Mouse (Mus musculus) layer of hippocampus, adult 9-10 months (tissue): ENCODE results near the gene Myl6.

ENCODE experiments used
- DNase-seq: peaks from one replicate; pipeline ENCODE4 v3.0.0; 2022; ENCODE audit warnings: low spot score

The Myl6 gene

GRCm38 (mm10) chr10:128489380-128489779 is 4.6 kb downstream of the Myl6 start:
- no peak for DNase-seq

- DNase-seq: no peak
Measured at GRCm38 (mm10) chr10:128488776-128489175, 5.2 kb downstream of the Myl6 start.

GRCm38 (mm10) chr10:128487861-128488712 is 5.9 kb downstream of the Myl6 start:
- no peak for DNase-seq

GRCm38 (mm10) chr10:128486370-128486769 is 7.6 kb downstream of the Myl6 start:
- no peak for DNase-seq

- DNase-seq: no peak
Measured at GRCm38 (mm10) chr10:128474366-128474765, 19.6 kb downstream of the Myl6 start.

GRCm38 (mm10) chr10:128460270-128460630 is 33.7 kb downstream of the Myl6 start:
- no peak for DNase-seq

- DNase-seq: no peak
Measured at GRCm38 (mm10) chr10:128459409-128460269, 34.3 kb downstream of the Myl6 start.

GRCm38 (mm10) chr10:128458719-128459408 is 35.1 kb downstream of the Myl6 start, which contains the start of gene Smarcc2:
Gene Smarcc2, plus strand, starts transcription at chr10:128459248.
- DNase-seq: peak; percentile 36

GRCm38 (mm10) chr10:128458348-128458718 is 35.6 kb downstream of the Myl6 start:
- DNase-seq: peak; percentile 89

- DNase-seq: no peak
Measured at GRCm38 (mm10) chr10:128457676-128458075, 36.3 kb downstream of the Myl6 start.

- peak; percentile 42 for DNase-seq
Measured at GRCm38 (mm10) chr10:128455280-128455679, 38.7 kb downstream of the Myl6 start.

- no peak for DNase-seq
Measured at GRCm38 (mm10) chr10:128454471-128454870, 39.5 kb downstream of the Myl6 start.

- DNase-seq: no peak
Measured at GRCm38 (mm10) chr10:128451014-128451413, 42.9 kb downstream of the Myl6 start.

- DNase-seq: no peak
Measured at GRCm38 (mm10) chr10:128445407-128445806, 48.5 kb downstream of the Myl6 start.

- no peak for DNase-seq
Measured at GRCm38 (mm10) chr10:128444354-128444753, 49.6 kb downstream of the Myl6 start.

- DNase-seq: no peak
Measured at GRCm38 (mm10) chr10:128442718-128443117, 51.2 kb downstream of the Myl6 start.

GRCm38 (mm10) chr10:128441324-128442119 is 52.4 kb downstream of the Myl6 start:
- DNase-seq: no peak
